Mouse (Mus musculus) bone marrow, adult 2 months (tissue): ENCODE results near the gene Emsy.
A peak's percentile ranks its signal among the peaks of the same experiment; 100 is the strongest.

ENCODE experiments used
- CTCF ChIP-seq: fragments of 200-500 bp; IDR thresholded peaks from 2 replicates; pipeline ENCODE4 v1.5.1; 2011; ENCODE audit warnings: low read length, control low read depth; ENCODE audit not compliant: control insufficient read depth, insufficient read depth
- POLR2A ChIP-seq: fragments of 200-500 bp; IDR thresholded peaks from 2 replicates; pipeline ENCODE4 v1.6.1; 2011; ENCODE audit warnings: low read depth, mild to moderate bottlenecking, control low read depth, low read length, borderline replicate concordance; ENCODE audit not compliant: control insufficient read depth

GRCm38 (mm10) chr7:98702283-98703240 lies 46.0 kb upstream of the Emsy start, which contains the start of gene Thap12:
- TF ChIP-seq CTCF (peak; percentile 35; the same call in 1 of the 2 replicates), POLR2A (peak; percentile 81; the same call in 1 of the 2 replicates)
